Mouse (Mus musculus) telencephalon, adult 2 months (tissue): ENCODE measurements around the gene Arhgap31.
A peak's percentile ranks its signal among the peaks of the same experiment; 100 is the strongest.
"Not testable (repeated sequence)": the region's sequence is repeated elsewhere in the genome, so short reads cannot be mapped to it uniquely, and the experiment has no call there.

Experiments used
- DNase-seq: peaks from one replicate; pipeline ENCODE4 v3.0.0-alpha.2; 2011; ENCODE audit warnings: low read depth, low spot score

The Arhgap31 gene

DNA sequence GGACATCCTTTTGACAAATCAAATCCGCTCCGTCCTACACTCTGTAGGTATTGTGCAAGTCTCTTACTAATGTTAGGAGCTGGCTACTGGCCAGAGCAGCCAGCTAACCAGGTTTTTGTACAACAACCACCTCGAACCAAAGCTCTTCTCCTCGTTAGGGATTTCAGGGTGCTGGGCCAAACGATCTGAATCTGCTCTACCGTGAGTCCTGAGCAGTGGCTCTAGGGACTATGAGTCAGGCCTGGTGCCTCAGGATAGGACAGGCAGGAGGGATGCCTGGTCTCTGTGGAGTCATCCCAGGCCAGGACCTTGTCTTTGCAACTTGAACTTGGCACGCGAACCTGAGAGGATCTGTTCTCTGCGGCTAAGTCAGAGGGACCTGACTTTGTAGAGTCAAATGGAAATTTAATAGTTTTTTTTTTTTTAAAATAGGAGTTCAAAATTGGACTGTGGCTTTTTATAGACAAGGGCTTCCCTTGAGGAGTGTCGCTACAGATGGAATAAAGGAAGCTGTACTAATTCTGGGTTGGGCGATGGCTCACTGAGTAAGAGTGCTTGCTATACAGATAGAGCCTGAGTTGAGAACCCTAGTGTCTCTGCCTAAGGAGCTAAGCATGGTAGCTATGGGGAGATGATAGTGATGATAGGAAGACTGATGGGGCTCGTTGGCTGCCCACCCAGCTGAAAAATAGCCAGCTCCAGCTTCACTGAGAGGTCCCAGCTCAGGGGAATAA, 24.4 kb downstream of the Arhgap31 start:
- no peak for DNase-seq

DNA sequence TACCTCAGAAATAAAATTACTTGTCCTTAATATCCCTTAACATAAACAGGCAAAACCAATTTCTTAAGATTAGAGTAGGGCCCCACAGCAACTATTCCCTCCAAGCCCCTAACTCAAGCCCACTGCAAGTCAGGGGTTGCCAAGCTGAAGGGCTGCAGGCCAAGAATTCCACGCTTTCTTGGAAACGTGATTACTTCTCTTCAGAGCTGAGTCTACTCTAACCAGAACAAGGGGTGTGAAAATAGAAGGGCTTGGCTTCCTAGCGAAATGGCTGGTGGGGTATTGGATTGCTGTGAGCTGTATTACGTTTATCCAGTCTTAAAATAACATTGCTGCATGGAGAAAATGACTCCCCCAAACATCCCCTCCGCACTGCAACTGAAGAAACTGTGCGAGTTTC, 25.4 kb downstream of the Arhgap31 start:
- no peak for DNase-seq

DNA sequence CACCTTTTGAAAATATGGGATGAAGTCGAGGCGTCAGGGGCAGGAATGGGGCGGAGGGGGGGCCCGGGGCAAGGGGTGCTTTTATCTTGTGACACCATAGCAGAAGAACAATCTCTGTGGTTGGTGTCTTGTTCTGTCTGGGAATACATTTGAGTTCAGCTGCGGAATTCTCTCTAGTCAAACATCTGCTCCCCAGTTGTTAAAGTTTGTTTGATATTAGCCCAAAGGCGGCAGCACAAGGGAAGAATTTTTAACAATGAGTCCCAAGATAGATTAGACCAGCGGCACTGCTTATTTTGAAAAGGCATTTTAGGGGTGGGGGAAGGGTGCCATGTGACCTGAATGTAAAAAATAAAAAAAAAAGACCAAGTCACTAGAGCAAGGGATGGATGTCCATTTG, 30.0 kb downstream of the Arhgap31 start:
- DNase-seq = no peak

DNA sequence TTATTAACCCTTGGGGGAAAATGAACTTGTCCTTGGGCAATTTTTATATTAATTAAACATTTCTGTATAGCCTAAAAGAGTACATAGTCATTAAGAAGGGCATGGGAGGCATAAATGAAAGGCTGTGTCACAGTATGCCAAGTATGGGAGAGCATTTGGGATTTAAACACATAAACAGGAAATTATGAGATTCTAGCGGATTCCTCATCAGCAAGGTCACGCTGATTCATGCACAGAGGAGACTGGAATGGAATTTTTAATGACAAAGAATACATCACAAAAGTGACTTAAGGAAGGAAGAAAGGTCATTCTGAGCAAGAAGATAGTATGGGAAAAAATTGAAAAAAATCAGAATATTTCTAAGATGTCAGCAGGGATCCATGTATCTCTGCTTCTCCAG, 31.8 kb downstream of the Arhgap31 start:
- DNase-seq = no peak

DNA sequence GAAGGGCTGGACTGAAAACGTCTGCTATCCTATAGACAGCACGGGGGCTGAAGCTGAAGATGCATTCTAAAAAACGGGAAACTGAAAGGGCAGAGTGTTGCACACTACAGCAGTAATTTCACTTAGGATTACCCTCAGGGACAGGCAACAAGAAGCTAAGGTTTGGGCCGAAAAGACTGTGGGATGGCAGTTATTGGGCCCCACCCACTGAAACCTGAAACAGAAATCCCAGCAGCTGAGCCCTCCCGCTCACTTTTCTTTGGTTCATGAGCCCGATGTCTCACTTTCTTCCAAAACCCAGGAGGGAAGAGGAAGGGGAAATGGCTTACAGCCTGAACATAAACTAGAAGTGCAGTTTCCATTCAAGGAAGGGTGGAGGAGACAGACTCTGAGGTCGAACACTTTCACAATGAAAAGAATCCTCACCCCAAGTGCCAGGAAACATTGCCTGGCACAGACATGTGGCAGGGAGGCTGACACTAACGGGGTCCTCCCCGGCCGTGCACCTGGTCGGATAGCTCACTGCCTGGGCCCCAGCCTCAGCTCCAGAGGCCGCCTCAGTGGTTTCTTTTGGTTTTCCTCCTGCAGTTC, 33.5 kb downstream of the Arhgap31 start:
- no peak for DNase-seq

DNA sequence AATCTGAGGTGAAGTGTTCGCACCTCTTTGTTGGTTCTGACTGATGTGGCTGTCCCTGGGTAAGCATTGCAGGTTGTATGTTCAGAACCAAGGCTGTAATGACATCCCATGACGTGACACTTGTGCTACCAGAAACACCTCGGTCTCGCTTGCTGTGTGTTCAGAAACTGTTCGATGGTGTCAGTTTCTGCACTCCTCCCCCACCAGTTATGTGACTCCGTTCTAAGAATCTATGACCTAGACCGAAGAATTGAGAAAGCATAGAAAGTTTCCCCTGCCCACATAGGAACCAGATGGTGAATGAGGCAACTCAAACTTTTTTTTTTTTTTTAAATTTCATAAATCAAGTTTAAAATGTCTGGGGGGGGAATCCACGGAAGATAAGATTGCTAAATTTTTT, 34.2 kb downstream of the Arhgap31 start:
- no peak for DNase-seq

DNA sequence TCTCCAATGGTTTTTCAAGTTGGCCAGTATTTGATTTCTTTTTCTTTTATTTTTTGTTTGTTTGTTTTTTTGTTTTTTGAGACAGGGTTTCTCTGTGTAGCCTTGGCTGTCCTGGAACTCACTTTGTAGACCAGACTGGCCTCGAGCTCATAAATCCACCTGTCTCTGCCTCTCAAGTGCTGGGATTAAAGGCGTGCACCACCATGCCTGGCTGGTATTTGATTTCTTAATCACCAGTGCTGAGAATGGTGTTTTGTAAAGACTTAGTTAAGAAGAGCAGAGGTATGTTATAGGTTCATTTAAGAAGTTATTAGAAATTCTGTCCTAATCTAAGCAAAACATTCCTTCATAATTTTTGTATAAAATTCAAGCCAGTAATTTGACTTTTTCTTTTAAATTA, 35.1 kb downstream of the Arhgap31 start:
- not testable (repeated sequence) for DNase-seq

DNA sequence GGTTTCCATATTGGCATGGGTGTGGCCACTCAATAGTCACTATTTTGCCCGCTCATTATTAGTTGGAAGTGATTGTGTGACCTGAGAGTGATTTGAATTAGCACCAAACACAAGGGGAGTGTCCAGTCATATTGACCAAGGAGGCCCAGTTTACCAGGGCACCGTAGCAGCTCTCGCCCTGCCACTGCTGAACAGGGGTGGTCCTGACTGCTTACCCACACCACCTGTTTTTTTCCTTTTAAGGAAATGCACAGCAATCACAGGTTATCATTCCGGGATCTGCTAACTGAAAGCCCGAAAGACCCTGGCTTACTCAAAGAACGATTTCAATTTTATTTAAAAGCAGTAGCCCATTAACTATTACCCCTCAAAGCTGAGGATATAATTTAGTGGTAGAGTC, 35.9 kb downstream of the Arhgap31 start:
- no peak for DNase-seq

DNA sequence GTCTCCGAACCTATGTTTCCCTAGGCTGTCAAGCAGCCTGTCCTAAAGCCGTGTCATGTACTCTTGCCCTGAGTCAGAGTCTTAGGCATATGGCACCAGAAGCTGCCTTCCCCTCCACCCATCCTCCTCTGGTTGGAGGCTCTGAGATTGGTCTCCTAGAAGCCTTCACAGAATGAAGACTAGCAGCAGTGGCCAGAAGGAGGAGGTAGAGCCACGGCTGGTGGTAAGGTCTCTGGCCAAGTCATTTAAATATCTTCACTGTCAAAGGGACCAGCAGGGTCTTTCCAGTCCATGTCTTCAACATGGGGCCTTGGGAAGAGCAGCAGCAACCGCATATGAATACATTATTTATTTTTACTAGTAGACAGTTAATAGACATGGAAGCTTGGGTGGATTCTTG, 36.4 kb downstream of the Arhgap31 start:
- DNase-seq = no peak

DNA sequence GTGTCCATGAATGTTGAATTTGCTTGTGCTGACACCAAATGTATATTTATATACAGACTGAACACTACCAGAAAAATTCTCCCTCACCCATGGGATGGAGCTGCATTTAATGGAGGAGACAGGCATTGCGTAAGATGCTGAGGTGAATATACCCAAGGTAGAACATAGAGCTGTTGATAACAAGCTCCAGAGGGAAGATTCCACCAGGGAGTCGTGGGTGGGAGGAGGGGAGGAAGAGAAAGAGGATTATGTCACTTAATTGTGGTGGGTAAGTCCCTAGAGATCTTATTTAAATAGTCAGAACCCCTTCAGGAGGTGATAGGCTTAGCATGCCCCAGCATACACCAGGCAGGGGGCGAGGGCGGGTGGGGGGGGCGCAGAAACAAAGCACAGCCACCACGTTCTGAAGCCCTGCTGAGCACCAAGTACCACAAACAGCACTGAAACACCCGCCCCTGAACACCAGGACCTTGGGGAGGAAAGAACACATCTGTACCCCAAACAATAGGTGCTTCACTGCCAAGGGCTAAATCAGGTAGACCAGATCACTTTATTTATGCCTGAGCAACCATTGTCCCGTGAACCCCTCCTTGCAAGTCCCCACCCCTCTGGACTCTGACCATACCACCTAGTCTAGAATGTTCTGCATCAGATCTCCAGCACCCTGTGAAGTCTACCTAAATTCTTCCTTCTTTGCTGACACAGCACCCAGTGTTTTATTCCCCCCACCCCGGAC, 37.3 kb downstream of the Arhgap31 start:
- DNase-seq = no peak

DNA sequence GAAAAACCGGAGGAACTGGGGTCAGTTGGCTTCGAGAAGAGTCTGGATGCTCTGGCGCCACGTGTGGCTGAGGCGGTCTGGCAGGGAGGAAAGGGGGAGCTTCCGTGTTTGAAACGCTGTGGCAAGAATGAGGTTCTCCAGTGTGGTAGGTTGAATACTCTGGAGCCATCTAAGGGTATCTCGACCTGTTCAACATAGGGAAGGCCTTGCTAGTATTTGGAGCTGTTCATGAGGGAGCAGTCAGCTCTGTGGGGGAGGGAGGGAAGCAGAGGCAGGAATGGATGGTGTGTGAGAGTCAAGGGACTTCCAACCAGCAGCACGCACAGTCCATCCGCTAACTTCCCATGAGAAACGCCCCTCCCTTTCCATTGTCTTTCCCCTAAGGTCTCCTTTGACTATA, 38.2 kb downstream of the Arhgap31 start:
- no peak for DNase-seq

DNA sequence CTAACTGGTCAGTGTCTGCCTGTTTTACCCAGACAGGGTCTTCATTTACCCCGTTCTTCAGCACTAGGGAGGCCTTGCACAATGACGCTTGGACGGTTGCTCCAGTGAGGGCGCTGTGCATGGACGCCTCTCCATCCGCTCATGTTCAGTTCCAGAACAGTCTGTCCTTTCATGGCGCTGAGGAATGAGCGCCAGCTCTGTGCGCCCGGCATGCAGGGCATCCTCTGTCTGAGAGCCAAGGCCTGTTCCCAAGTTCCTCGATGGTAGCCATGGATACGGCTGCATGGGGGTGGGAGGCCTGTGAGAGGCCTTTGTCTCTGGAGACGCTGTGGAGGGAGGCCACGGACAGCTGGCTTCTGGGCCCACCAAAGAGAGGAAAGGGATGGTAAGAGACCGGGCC, 39.6 kb downstream of the Arhgap31 start:
- peak; percentile 65 for DNase-seq

DNA sequence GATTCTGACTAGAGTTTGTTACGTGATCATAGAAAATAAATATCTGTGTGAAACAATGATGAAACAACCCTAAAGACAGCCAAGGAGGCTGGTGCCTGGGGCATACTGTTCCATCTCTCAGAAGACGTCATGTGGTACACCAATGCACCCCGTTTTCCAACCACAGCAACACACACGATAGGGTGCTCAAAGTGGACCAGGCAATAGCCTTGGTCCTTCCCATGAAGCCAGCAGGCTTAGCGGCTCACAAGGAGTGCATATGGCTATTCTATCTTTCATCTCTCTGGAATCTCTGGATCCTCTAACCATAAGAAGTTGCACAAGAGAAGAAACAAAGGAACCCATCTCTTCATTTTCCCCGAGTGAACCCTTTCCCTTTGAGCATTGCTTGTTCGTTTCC, 40.1 kb downstream of the Arhgap31 start:
- DNase-seq = no peak

DNA sequence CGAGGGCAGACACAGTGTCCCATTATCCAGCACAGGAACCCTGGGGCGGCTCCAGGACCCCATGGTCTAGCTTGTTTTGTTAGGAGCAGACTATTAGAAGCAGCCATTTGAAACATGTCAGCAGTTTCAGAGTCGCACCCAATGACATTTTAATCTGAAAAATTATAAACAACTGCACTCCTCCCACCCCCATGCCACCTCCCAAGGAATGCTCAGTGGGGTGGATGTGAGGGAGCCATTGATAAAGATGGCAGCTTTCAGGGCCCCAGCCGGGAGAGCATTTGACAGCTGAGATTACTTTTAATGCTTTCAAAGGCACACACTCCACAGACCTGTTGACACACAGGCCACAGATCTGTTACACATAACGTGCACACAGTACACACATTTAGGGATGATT, 40.7 kb downstream of the Arhgap31 start:
- DNase-seq = no peak

DNA sequence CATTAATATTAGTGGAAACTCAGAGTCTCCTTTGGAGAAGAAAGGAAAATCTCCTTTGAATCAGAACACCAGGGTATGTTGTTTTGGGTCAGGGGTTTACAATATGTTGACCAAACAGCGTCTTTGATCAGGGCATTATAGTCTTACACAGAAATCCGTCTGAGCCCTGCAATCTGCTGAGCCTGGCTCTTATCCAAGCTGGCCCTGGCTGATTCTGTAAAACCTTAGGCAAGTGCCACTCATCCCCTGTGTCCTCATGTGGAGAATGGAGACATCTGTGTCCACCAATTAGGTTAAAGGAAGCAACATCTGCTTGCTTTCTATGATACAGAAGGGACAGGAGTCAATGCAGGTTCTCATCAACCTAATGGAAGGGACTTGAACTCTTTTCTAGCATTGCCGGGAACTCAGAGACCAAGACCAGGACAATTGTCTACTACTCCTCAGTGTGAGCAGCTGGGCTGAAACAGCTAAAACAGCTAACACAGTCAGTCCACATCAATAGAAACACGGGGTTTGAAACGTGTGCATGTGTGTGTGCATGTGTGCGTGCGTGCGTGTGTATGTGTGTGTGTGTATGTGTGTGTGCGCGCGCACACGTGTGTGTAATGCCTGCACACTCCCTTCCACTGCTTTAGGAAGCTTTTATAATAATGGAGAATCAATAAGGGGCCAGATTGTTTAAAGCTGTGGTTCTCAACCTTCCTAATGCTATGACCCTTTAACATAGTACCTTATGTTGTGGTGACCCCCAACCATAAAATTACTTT, 42.3 kb downstream of the Arhgap31 start:
- DNase-seq = no peak

DNA sequence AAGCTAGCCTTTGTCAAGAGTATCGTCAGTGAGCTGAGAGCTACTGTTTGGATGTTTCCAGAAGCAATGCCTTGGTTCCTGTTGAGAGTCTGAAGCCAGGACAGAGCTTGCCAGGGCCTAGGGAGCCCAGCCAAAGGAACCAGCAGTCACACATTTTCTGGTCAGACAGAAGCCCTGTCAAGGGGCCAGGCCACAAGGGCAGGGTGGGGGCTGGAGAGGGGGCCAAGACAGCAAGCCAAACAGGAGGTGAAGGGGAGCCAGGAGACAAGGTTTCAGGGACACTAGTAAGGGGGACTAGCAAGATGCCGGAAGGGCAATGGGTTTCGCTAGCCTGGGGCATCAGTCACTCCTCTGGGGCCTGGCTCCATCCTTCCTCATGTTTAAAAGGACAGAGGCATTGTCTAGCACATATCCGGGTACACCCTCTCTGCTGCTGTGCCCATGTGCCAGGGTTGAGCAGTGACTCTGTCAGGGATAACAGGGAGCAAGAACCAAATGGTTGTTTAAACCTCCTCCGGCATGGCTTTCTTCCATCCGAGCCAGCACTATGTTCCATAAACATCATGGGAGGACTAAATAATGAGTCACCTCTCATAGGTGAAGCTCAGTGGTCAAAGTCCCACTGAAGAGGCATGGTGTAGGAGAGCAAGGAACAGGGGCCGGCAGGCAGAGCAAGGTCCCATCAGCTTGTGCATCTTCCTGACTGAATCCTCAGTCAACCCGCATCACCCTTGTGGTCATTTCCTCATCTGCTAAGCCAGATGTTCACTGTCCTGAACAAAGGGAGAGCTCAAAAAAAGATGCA, 44.0 kb downstream of the Arhgap31 start:
- DNase-seq = no peak

DNA sequence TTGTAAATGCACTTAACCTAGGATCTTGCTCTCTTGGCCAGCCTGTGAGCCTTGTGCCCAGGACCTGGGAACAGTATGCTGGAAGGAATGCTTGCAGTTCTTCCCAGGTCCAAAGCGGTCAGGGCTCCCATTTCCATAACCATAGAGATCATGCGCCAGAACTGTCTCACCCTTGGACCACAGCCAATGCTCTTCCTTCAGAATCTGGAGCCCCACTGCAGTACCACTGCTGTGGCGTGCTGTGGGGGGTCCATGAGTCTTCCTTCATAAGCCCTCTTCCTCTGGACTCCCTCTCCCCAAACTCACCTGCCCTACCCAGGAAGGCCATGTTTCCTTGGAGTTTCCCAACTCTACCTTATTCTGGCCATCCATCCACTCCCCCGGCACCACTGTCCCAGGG, 46.6 kb downstream of the Arhgap31 start:
- no peak for DNase-seq

DNA sequence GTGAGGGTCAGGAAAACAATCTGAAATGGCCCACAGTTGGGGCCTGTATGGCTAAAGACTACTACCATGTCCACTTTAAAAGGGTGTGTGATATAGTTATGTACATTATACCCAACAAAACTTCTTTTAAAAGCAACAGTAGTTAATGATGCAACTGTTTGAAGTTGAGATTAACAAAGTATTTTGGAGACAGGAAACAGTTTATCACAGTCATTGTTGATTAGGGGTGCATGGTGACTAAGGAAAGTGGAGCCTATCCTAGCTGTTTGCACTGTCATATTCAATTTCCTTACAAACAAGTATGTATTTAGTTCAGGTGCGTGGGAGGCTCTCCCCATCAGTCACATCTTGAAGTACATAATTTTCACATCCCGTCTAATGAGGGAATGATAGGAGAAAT, 47.1 kb downstream of the Arhgap31 start:
- no peak for DNase-seq

DNA sequence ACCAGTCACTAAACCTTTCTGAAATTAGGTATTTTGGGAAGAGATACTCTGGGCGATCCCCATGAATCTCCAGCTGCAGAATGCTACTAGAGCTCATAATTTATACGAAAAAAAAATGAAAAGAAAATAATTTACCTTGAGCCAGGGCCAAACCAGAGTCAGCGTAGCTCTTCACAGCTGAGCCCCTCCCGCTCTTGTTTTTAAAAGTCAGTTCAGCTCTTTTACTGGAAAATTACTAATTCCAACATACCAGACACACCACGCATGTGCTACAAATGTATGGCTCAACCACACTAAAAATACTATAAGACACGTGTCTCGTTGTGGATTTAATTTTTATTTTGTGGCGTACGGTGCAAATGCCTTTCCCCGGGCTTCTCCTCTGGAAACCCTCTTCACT, 50.5 kb downstream of the Arhgap31 start:
- DNase-seq = no peak

DNA sequence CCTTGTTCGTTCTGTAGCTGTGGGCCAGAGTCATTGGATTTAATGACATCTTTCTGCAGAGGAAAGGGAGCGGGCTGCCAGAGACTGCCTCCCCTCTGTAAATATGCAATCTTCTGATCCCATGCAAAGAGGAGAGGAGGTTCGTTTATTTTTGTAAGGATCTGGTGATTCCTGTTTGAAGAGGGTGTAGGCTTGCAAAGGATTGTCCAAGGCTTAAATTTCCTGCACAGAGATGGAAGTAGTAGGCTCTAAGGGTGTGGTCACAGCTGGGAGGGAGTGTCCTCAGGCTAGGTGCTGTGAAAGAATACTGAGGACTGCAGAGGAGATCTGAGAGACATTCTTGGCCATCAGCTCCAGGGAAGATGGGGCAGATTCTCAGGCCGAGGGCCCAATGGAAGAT, 58.8 kb downstream of the Arhgap31 start:
- DNase-seq = no peak

DNA sequence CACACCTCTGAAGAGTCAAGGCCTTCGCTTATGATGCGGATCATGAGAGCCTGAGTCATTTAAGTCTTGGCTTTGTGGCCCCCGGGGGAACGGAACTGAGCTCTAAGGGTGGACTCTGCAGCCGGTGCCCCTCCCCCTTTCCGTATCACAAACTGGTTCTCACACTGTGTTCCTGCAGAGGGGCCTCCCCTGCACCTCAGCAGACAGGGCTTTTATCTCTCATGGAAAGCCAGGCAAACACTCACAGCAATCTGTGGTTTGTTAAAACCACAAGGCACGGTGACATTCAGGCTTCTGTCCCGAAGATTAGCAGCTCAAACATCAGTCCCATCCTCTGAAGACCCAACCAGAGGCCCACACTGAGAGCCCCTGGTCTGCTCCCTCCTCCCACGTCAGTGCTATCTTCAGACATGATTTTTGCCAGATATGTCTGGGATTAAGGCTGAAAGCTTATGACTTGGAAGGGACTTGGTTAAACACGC, 59.6 kb downstream of the Arhgap31 start:
- no peak for DNase-seq
